Mouse (Mus musculus): ENCODE measurements at regions not wholly inside any gene's neighbourhood (a gene's known extent, or its start where the extent isn't known, plus 50 kb on each side); places are given as distances from the start of the nearest gene placed in this dataset.
A peak's percentile ranks its signal among the peaks of the same experiment; 100 is the strongest.

DNA sequence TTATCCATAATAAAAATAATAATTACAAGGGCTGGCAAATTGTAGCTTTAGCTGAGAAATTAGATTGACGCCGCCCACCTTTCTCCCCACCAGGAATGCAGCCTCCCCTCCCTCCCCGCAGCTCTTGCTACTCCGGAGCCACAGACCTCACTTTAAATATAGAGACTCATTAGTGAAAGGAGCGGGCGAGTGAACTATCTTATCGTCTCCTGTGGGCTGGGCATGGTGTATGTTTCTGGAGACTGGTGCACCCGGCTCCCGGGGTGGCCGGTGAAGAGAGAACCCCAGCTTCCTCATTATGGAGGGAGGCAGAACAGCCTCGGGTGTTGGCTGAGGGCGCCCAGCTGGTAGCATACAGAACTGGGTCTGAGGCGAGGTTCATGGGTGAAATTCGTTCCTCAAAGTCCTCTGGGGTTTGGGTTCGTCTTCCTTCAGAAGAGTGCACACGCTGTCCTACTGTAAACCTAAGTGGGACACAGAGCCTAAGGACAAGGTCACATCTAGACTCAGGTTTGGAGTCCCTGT lies 106.1 kb upstream of the Lhx5 start:
- ATAC-seq (ENCODE audit: low read depth) = peak; percentile 47; the same call in 1 of the 2 replicates
- Histone ChIP-seq H3K4me2 (ENCODE audit: low read depth, low read length) (no peak overlapping the region), H3K4me1 (replicated peaks; ENCODE audit: control insufficient read depth, insufficient read depth, low read length) (no peaks in the 10 kb centered on the region), H3K27me3 (ENCODE audit: control insufficient read depth, insufficient read depth, low read depth, low read length) (peaks cover 24% of the 10 kb centered on the region), H3K9me3 (ENCODE audit: control insufficient read depth, low read length) (no peaks in the 10 kb centered on the region), H3K9ac (ENCODE audit: low read length) (no peak overlapping the region), H3K27ac (ENCODE audit: low read length) (no peak overlapping the region), H3K36me3 (ENCODE audit: control insufficient read depth, insufficient read depth, low read length) (no peaks in the 10 kb centered on the region), H3K4me3 (ENCODE audit: low read length) (no peak overlapping the region)
- WGBS = 36% methylated on average over 16 of the region's 16 CpGs

DNA sequence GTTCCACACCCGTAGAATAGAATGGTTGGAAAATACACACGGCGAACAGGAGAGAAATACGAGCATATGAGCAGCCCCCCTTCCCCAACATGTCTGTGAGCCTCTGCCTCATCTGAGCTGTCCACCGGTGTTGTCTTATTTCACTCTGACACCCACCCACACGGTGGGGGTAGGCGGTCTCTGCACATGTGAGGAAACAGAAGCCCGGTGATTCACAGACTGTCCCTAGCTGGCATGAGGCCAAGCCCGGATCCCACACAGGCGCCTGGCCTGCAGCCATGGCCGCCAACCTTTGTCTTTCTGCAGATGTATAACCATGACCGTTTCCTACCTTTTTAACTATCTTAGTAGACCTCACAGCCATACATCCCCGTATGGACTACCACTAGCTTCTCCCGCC lies 99.5 kb upstream of the Lhx5 start:
- Histone ChIP-seq H3K9ac (ENCODE audit: low read length) (no peak overlapping the region), H3K9me3 (ENCODE audit: control insufficient read depth, low read length) (no peaks in the 10 kb centered on the region), H3K36me3 (ENCODE audit: control insufficient read depth, insufficient read depth, low read length) (no peaks in the 10 kb centered on the region), H3K4me2 (ENCODE audit: low read depth, low read length) (no peak overlapping the region), H3K4me3 (ENCODE audit: low read length) (no peak overlapping the region), H3K4me1 (replicated peaks; ENCODE audit: control insufficient read depth, insufficient read depth, low read length) (no peaks in the 10 kb centered on the region), H3K27ac (ENCODE audit: low read length) (no peak overlapping the region), H3K27me3 (ENCODE audit: control insufficient read depth, insufficient read depth, low read depth, low read length) (0 out of 2 replicates have a peak, but pooled peaks cover 2% of the 10 kb centered on the region)
- ATAC-seq (ENCODE audit: low read depth) = no peak
- WGBS = 44% methylated on average over 14 of the region's 14 CpGs

- H3K4me3 ChIP-seq (ENCODE audit: low read length) = no peak overlapping the region
- no peak overlapping the region for H3K9ac ChIP-seq (ENCODE audit: low read length)
- 78% methylated on average over 2 of the region's 2 CpGs for WGBS
- H3K36me3 ChIP-seq (ENCODE audit: control insufficient read depth, insufficient read depth, low read length) = no peaks in the 10 kb centered on the region
- no peaks in the 10 kb centered on the region for H3K9me3 ChIP-seq (ENCODE audit: control insufficient read depth, low read length)
- H3K4me2 ChIP-seq (ENCODE audit: low read depth, low read length) = no peak overlapping the region
- no peaks in the 10 kb centered on the region for H3K4me1 ChIP-seq (replicated peaks; ENCODE audit: control insufficient read depth, insufficient read depth, low read length)
- H3K27ac ChIP-seq (ENCODE audit: low read length) = no peak overlapping the region
- no peak for ATAC-seq (ENCODE audit: low read depth)
- 0 out of 2 replicates have a peak, but pooled peaks cover 2% of the 10 kb centered on the region for H3K27me3 ChIP-seq (ENCODE audit: control insufficient read depth, insufficient read depth, low read depth, low read length)
Measured at GRCm38 (mm10) chr5:120339162-120339561, 92.3 kb upstream of the Lhx5 start.

DNA sequence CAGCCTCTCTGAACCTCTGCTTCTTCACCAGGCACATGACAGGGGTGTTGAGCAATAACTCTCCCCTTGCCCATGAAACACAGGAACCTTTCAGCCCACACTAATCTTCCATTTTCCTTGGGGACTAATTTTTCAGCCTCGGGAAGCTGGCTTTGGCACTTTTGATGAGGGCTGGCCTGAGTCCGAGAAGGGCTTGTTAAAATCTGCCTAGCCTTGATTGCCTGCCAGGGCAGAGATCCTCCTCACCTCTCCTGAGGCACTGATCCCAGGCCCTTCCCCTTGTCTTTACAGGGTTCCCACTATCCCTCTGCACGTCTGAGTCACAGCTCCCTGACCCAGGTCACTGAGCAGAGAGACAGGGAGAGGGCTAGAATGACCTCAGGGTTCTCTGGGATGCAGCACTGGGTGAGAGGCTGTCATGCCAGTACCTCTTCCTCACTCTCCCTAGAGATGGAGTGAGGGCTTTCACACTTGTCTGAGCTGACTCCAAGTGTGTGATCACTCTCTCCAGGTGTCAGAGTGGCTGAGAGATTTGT lies 90.7 kb upstream of the Lhx5 start:
- ATAC-seq (ENCODE audit: low read depth) = no peak
- no peaks in the 10 kb centered on the region for H3K9me3 ChIP-seq (ENCODE audit: control insufficient read depth, low read length)

DNA sequence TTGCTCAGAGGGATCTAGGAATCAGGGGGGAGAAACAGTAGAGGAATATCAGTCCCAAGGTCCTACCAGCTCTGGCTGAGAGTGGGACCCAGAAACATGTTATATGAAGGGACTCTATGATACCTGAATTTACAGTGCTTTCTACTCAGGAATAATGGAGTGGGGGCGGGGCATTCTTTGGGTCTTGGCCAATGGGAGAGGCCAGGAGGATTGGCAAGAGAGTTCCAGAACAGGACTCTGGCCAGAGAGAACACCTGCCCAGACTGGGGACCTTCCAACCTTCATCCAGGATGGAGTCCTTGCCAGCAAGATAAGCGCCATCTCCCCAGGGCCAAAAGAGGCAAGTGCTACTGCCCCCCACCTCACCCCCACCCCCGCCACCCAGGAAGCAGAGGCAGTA lies 81.0 kb upstream of the Lhx5 start:
- Histone ChIP-seq H3K27me3 (ENCODE audit: control insufficient read depth, insufficient read depth, low read depth, low read length) (no peaks in the 10 kb centered on the region), H3K27ac (ENCODE audit: low read length) (no peak overlapping the region), H3K9ac (ENCODE audit: low read length) (no peak overlapping the region), H3K4me1 (replicated peaks; ENCODE audit: control insufficient read depth, insufficient read depth, low read length) (no peaks in the 10 kb centered on the region), H3K9me3 (ENCODE audit: control insufficient read depth, low read length) (no peaks in the 10 kb centered on the region), H3K4me3 (ENCODE audit: low read length) (no peak overlapping the region), H3K4me2 (ENCODE audit: low read depth, low read length) (no peak overlapping the region), H3K36me3 (ENCODE audit: control insufficient read depth, insufficient read depth, low read length) (no peaks in the 10 kb centered on the region)
- 81% methylated on average over 3 of the region's 3 CpGs for WGBS
- ATAC-seq (ENCODE audit: low read depth) = no peak

More for the DNA sequence above, 90.7 kb upstream of the Lhx5 start:
- no peaks in the 10 kb centered on the region for H3K27me3 ChIP-seq (ENCODE audit: control insufficient read depth, insufficient read depth, low read depth, low read length)
- no peaks in the 10 kb centered on the region for H3K36me3 ChIP-seq (ENCODE audit: control insufficient read depth, insufficient read depth, low read length)
- no peaks in the 10 kb centered on the region for H3K4me1 ChIP-seq (replicated peaks; ENCODE audit: control insufficient read depth, insufficient read depth, low read length)
- no peak overlapping the region for H3K27ac ChIP-seq (ENCODE audit: low read length)
- WGBS = 29% methylated on average over 3 of the region's 3 CpGs
- H3K9ac ChIP-seq (ENCODE audit: low read length) = no peak overlapping the region
- H3K4me2 ChIP-seq (ENCODE audit: low read depth, low read length) = no peak overlapping the region
- no peak overlapping the region for H3K4me3 ChIP-seq (ENCODE audit: low read length)

DNA sequence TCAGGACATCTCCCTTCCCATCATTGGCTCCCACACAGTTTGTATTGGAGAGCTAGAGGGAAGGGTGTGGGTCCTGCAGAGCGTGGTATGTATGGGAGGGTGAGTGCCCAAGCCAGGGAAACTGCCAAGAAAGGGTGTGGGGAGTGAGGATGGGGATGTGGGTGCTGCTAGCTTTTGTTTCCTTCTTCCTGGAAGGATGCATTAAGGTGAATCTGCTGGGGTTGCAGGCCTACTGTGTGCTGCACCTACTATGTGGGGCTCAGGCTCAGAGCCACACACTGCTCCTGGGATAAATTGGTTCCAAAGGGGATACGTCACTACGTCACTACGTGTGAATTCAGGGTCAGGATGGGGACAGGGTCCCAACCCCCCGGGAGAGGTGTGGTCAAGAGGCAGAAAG lies 79.7 kb upstream of the Lhx5 start:
- 26% methylated on average over 5 of the region's 5 CpGs for WGBS
- H3K9me3 ChIP-seq (ENCODE audit: control insufficient read depth, low read length) = no peaks in the 10 kb centered on the region
- H3K27me3 ChIP-seq (ENCODE audit: control insufficient read depth, insufficient read depth, low read depth, low read length) = no peaks in the 10 kb centered on the region
- H3K36me3 ChIP-seq (ENCODE audit: control insufficient read depth, insufficient read depth, low read length) = no peaks in the 10 kb centered on the region
- H3K27ac ChIP-seq (ENCODE audit: low read length) = no peak overlapping the region
- H3K9ac ChIP-seq (ENCODE audit: low read length) = no peak overlapping the region
- no peaks in the 10 kb centered on the region for H3K4me1 ChIP-seq (replicated peaks; ENCODE audit: control insufficient read depth, insufficient read depth, low read length)
- no peak overlapping the region for H3K4me3 ChIP-seq (ENCODE audit: low read length)
- H3K4me2 ChIP-seq (ENCODE audit: low read depth, low read length) = no peak overlapping the region
- no peak for ATAC-seq (ENCODE audit: low read depth)

DNA sequence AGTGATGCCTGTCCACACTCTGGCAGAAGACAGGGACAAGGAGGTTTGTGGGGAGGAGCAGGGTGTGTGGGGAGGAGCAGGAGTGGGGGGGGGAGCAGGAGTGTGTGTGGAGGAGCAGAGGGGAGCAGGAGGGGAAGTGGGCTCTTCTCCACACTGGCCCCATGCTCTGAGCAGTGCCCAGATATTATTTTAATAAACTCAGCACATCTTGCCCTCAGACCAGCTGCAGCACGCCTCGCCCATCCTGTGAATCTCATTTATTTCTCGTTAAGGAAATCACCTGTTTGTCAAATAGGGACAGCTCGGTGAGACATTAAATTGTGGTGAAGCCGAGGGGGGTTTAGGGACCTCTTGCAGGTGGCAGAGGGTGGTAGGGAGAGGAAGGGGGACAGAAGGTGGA lies 77.8 kb upstream of the Lhx5 start:
- no peaks in the 10 kb centered on the region for H3K9me3 ChIP-seq (ENCODE audit: control insufficient read depth, low read length)
- no peak overlapping the region for H3K9ac ChIP-seq (ENCODE audit: low read length)
- no peak overlapping the region for H3K27ac ChIP-seq (ENCODE audit: low read length)
- ATAC-seq (ENCODE audit: low read depth) = no peak
- H3K36me3 ChIP-seq (ENCODE audit: control insufficient read depth, insufficient read depth, low read length) = no peaks in the 10 kb centered on the region
- no peak overlapping the region for H3K4me3 ChIP-seq (ENCODE audit: low read length)
- H3K4me1 ChIP-seq (replicated peaks; ENCODE audit: control insufficient read depth, insufficient read depth, low read length) = no peaks in the 10 kb centered on the region
- peaks cover 2% of the 10 kb centered on the region; the same call in 1 of the 2 replicates for H3K27me3 ChIP-seq (ENCODE audit: control insufficient read depth, insufficient read depth, low read depth, low read length)
- no peak overlapping the region for H3K4me2 ChIP-seq (ENCODE audit: low read depth, low read length)
- 60% methylated on average over 5 of the region's 5 CpGs for WGBS

DNA sequence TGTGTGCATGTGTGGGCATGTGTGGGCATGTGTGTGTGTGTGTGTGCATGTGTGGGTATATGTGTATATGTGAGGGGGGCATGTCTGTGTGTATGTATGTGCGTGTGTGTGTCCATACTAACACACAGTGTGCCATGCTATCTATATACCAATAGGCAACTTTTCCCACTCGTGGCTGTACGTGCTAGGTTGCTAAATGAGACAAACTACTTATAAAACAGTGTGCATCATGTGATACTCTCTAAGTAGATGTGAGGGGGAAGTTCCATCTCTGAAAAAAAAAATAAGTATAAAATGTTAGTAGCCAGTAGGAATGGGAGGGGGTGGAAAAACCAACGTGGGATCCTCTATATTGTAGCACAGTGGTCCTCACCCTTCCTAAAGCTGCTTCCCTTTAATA lies 74.5 kb upstream of the Lhx5 start:
- Histone ChIP-seq H3K4me3 (ENCODE audit: low read length) (no peak overlapping the region), H3K9me3 (ENCODE audit: control insufficient read depth, low read length) (no peaks in the 10 kb centered on the region), H3K9ac (ENCODE audit: low read length) (no peak overlapping the region), H3K36me3 (ENCODE audit: control insufficient read depth, insufficient read depth, low read length) (no peaks in the 10 kb centered on the region), H3K27me3 (ENCODE audit: control insufficient read depth, insufficient read depth, low read depth, low read length) (peaks cover 2% of the 10 kb centered on the region; the same call in 1 of the 2 replicates), H3K4me1 (replicated peaks; ENCODE audit: control insufficient read depth, insufficient read depth, low read length) (no peaks in the 10 kb centered on the region), H3K4me2 (ENCODE audit: low read depth, low read length) (no peak overlapping the region), H3K27ac (ENCODE audit: low read length) (no peak overlapping the region)
- ATAC-seq (ENCODE audit: low read depth) = no peak
- WGBS = 81% methylated on average over 4 of the region's 4 CpGs

GRCm38 (mm10) chr5:120358084-120358690 lies 73.3 kb upstream of the Lhx5 start:
- WGBS = 14% methylated on average over 20 of the region's 20 CpGs
- Histone ChIP-seq H3K4me3 (ENCODE audit: low read length) (no peak overlapping the region), H3K9me3 (ENCODE audit: control insufficient read depth, low read length) (no peaks in the 10 kb centered on the region), H3K4me1 (replicated peaks; ENCODE audit: control insufficient read depth, insufficient read depth, low read length) (no peaks in the 10 kb centered on the region), H3K9ac (ENCODE audit: low read length) (no peak overlapping the region), H3K27ac (ENCODE audit: low read length) (no peak overlapping the region), H3K4me2 (ENCODE audit: low read depth, low read length) (no peak overlapping the region), H3K36me3 (ENCODE audit: control insufficient read depth, insufficient read depth, low read length) (no peaks in the 10 kb centered on the region), H3K27me3 (ENCODE audit: control insufficient read depth, insufficient read depth, low read depth, low read length) (peaks cover 2% of the 10 kb centered on the region; the same call in 1 of the 2 replicates)
- ATAC-seq (ENCODE audit: low read depth) = no peak
